Mouse (Mus musculus): ENCODE measurements around the gene Rbm42. TPM values are rescaled to one million over a fixed set of nuclear protein-coding genes. Genes with fewer than 3 reads are reported as not detected.

Gene Rbm42
- total and polyA plus RNA-seq, 2 experiments from 2014 or later, result 148 to 156 TPM

DNA sequence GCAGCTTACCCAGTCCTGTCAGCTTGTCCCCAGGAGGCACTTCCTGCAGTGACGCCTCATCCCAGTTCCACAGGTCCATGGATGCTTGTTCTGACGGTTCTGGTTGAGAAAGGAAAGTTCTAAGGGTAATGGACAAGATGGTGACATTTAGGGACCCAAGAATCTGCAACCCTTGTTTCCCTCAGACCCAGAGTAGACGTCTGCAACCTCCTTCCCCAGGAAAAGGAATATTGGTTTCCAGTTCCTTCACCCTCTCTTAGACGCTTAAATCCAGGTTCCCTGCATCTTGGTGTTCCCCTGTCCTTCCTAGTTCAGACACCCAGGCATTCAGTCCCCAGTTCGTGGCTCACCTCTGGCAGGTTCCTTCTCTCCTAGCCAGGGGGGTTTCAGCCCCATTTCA, 14.4 kb downstream of the Rbm42 start, which contains the start of gene Etv2:
Gene Etv2 (minus strand): TSS at position 101 of the 400 bp plus-strand sequence.
- ATAC-seq, result no peak
- Histone ChIP-seq H3K27me3 (ENCODE audit: insufficient read depth, low read length) (peaks cover 54% of the 10 kb centered on the region), H3K4me2 (ENCODE audit: low read depth) (no peak within 1 kb of the TSS), H3K4me1 (ENCODE audit: insufficient read depth) (no peaks in the 10 kb centered on the region), H3K27ac (ENCODE audit: low read depth, low read length) (no peak within 1 kb of the TSS), H3K36me3 (ENCODE audit: insufficient read depth) (peaks cover 11% of the 10 kb centered on the region), H3K4me3 (ENCODE audit: low read depth, low read length) (no peak within 1 kb of the TSS), H3K9me3 (ENCODE audit: low read length) (no peaks in the 10 kb centered on the region), H3K9ac (no peak within 1 kb of the TSS)
- no peak for TF ChIP-seq CTCF (IDR thresholded peaks at IDR 0.05; ENCODE audit: low read depth)
- no peak for DNase-seq
- WGBS, result 8% methylated on average over 5 of the region's 5 CpGs

DNA sequence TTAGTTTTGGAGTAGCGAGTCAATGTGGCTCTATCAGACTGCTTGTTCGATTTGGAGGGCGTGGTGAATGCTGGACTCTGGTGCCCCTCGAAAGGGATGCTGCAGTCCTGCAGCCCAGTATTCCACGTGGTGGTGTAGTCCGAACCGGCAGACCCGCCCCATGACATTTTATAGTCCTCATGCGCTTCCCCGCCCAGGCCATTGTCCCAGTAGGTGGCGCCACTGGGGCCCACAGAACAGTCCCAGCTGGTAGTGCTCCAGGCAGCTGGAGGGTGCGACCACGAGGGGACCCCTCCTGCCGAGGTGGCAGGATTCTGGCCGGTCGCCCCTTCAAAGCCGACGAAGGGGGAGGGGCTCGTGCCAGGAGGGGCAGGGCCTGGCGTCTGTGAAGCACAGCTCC, 15.5 kb downstream of the Rbm42 start:
- peaks cover 54% of the 10 kb centered on the region for H3K27me3 ChIP-seq (ENCODE audit: insufficient read depth, low read length)
- H3K27ac ChIP-seq (ENCODE audit: low read depth, low read length), result no peak overlapping the region
- no peaks in the 10 kb centered on the region for H3K9me3 ChIP-seq (ENCODE audit: low read length)
- no peak overlapping the region for H3K9ac ChIP-seq
- ATAC-seq, result peak; percentile 72
- WGBS, result 1% methylated on average over 20 of the region's 20 CpGs
- H3K4me3 ChIP-seq (ENCODE audit: low read depth, low read length), result peak overlapping the region; percentile 9; the same call in 1 of the 2 replicates
- H3K4me2 ChIP-seq (ENCODE audit: low read depth), result no peak overlapping the region
- peak; percentile 68 for TF ChIP-seq CTCF (IDR thresholded peaks at IDR 0.05; ENCODE audit: low read depth)
- H3K4me1 ChIP-seq (ENCODE audit: insufficient read depth), result no peaks in the 10 kb centered on the region
- H3K36me3 ChIP-seq (ENCODE audit: insufficient read depth), result peaks cover under 1% of the 10 kb centered on the region; the same call in 1 of the 2 replicates
- DNase-seq, result peak; percentile 40

DNA sequence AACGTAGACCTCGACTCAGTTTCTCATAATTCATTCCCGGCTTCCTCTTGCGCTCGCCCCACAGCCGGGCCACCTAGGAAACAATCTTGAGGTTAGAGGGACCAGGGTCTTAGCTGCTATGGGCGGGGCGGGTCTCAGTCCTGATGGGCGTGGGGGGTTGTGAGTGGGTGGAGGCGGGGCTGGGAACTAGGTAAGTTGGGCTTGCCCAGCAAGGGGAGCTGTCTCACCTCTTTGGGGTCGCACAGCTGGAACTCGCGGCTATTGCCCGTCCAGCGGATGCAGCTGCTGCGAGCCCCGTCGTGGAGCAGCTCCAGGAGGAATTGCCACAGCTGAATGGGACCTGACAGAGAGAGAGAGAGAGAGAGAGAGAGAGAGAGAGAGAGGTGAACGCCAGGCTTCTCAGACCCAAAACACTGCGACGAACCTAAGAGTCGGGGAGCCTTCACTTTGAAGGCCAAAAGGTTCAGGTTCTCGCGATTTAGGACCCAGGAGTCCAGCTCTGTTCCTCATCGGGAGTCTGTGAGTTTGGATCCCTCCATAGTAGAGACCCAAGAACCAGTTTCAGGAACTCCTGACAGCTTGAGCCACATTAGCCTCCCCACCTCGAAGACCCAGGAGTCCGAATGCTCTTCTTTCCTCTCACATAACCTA, 16.2 kb downstream of the Rbm42 start:
- H3K4me3 ChIP-seq (ENCODE audit: low read depth, low read length), result no peak overlapping the region
- no peak overlapping the region for H3K27ac ChIP-seq (ENCODE audit: low read depth, low read length)
- H3K27me3 ChIP-seq (ENCODE audit: insufficient read depth, low read length), result peaks cover 54% of the 10 kb centered on the region
- WGBS, result 4% methylated on average over 27 of the region's 27 CpGs
- no peak for DNase-seq
- no peak overlapping the region for H3K4me2 ChIP-seq (ENCODE audit: low read depth)
- no peaks in the 10 kb centered on the region for H3K4me1 ChIP-seq (ENCODE audit: insufficient read depth)
- no peaks in the 10 kb centered on the region for H3K36me3 ChIP-seq (ENCODE audit: insufficient read depth)
- no peak overlapping the region for H3K9ac ChIP-seq
- no peaks in the 10 kb centered on the region for H3K9me3 ChIP-seq (ENCODE audit: low read length)
- no peak for TF ChIP-seq CTCF (IDR thresholded peaks at IDR 0.05; ENCODE audit: low read depth)
- ATAC-seq, result no peak

- Histone ChIP-seq H3K36me3 (ENCODE audit: insufficient read depth) (no peaks in the 10 kb centered on the region), H3K27ac (ENCODE audit: low read depth, low read length) (no peak overlapping the region), H3K27me3 (ENCODE audit: insufficient read depth, low read length) (peaks cover 27% of the 10 kb centered on the region), H3K9ac (no peak overlapping the region), H3K9me3 (ENCODE audit: low read length) (no peaks in the 10 kb centered on the region), H3K4me2 (ENCODE audit: low read depth) (no peak overlapping the region), H3K4me1 (ENCODE audit: insufficient read depth) (no peaks in the 10 kb centered on the region), H3K4me3 (ENCODE audit: low read depth, low read length) (no peak overlapping the region)
- DNase-seq (no peak), ATAC-seq (no peak)
- TF ChIP-seq CTCF (IDR thresholded peaks at IDR 0.05; ENCODE audit: low read depth), result no peak
Measured at GRCm38 (mm10) chr7:30629013-30629412, 21.1 kb downstream of the Rbm42 start.

GRCm38 (mm10) chr7:30626647-30627046, 23.5 kb downstream of the Rbm42 start:
- Histone ChIP-seq H3K4me3 (ENCODE audit: low read depth, low read length) (no peak overlapping the region), H3K27ac (ENCODE audit: low read depth, low read length) (no peak overlapping the region), H3K9me3 (ENCODE audit: low read length) (no peaks in the 10 kb centered on the region), H3K9ac (no peak overlapping the region), H3K27me3 (ENCODE audit: insufficient read depth, low read length) (peaks cover 4% of the 10 kb centered on the region), H3K36me3 (ENCODE audit: insufficient read depth) (peaks cover 16% of the 10 kb centered on the region), H3K4me2 (ENCODE audit: low read depth) (peak overlapping the region; percentile 77), H3K4me1 (ENCODE audit: insufficient read depth) (no peaks in the 10 kb centered on the region)
- no peak for DNase-seq
- whole genome bisulfite sequencing, result 87% methylated on average over 5 of the region's 5 CpGs
- TF ChIP-seq CTCF (IDR thresholded peaks at IDR 0.05; ENCODE audit: low read depth), result no peak
- no peak for ATAC-seq

DNA sequence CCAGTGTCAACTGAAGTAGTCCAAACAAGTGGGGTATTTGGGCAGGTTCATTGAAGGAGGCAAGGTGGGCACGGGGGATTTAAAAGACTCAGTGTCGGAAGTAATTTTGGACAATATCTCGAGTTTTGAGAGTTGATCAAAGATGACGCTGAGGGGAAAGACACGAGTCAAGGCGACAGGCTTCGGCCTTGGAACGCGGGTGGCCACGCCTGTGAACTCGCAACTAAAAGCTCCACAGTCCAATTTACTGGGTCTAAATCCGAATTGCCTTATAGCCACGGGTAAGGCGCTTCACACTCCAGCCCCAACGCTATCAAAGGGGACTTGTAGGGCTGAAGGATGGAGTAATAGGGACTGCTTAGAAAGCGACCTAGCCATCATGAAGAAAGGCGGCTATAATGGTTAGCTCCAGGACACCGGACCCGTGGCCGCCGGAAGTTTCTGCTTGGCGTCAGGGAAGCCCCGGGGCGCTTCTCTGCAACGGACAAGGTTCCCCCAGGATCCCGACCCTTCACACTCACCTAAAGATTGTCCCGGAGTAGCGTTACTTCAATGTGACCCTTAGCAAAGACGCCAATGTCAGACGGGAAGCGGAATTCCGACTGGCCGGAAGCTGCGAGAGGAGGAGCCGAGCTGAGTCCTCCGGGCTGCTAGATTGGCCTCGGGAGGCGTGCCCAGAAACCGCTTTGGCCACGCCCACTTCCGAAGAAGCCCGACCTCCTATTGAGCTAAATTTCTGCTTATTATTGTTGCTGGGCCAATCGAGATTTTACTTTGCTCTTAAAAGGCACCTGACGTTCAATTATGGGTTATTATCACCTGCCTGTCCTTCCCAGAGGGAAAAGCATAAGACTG, 24.4 kb downstream of the Rbm42 start, which contains the start of gene Cox6b1:
Gene Cox6b1 (minus strand): TSS at position 622 of the 855 bp plus-strand sequence.
- peak within 1 kb of the TSS; percentile 77 for H3K4me2 ChIP-seq (ENCODE audit: low read depth)
- 2% methylated on average over 44 of the region's 44 CpGs for WGBS
- no peak for TF ChIP-seq CTCF (IDR thresholded peaks at IDR 0.05; ENCODE audit: low read depth)

DNA sequence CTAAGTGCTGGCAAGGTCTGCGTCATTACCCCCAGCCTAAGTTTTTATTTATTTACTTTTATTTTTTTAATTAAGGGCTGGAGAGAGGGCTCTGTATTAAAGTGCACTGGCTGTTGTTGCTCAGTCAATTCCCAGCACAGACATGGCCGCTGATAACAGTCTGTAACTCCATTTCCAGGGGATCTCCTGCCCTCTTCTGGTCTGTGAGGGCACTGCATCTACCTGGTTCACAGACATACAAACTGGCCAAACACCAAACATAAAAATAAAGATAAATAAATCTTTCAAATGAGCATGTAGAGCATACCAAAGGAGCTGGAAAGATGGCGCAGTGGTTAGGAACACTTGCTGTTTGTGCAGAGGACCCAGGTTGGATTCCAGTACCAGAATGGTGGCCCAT, 30.9 kb downstream of the Rbm42 start:
- Histone ChIP-seq H3K4me2 (ENCODE audit: low read depth) (no peak overlapping the region), H3K4me1 (ENCODE audit: insufficient read depth) (no peaks in the 10 kb centered on the region), H3K4me3 (ENCODE audit: low read depth, low read length) (no peak overlapping the region), H3K27me3 (ENCODE audit: insufficient read depth, low read length) (no peaks in the 10 kb centered on the region), H3K36me3 (ENCODE audit: insufficient read depth) (peaks cover 54% of the 10 kb centered on the region), H3K9ac (no peak overlapping the region), H3K27ac (ENCODE audit: low read depth, low read length) (no peak overlapping the region), H3K9me3 (ENCODE audit: low read length) (no peaks in the 10 kb centered on the region)
- WGBS, result 93% methylated on average over 3 of the region's 3 CpGs
- DNase-seq (no peak), ATAC-seq (no peak)
- TF ChIP-seq CTCF (IDR thresholded peaks at IDR 0.05; ENCODE audit: low read depth), result peak; percentile 58

More for the DNA sequence above, 24.4 kb downstream of the Rbm42 start, which contains the start of gene Cox6b1:
- DNase-seq (peak; percentile 96), ATAC-seq (peak; percentile 97)
- Histone ChIP-seq H3K27ac (ENCODE audit: low read depth, low read length) (peak within 1 kb of the TSS; percentile 43; the same call in 1 of the 2 replicates), H3K27me3 (ENCODE audit: insufficient read depth, low read length) (no peaks in the 10 kb centered on the region; the same call in 1 of the 2 replicates), H3K4me1 (ENCODE audit: insufficient read depth) (no peaks in the 10 kb centered on the region), H3K36me3 (ENCODE audit: insufficient read depth) (peaks cover 21% of the 10 kb centered on the region), H3K9me3 (ENCODE audit: low read length) (no peaks in the 10 kb centered on the region), H3K4me3 (ENCODE audit: low read depth, low read length) (peak within 1 kb of the TSS; percentile 77), H3K9ac (peak within 1 kb of the TSS; percentile 77)

All from forebrain, postnatal 0 days (tissue).